Mouse (Mus musculus) erythroblast, embryonic 14.5 days (primary cell): ENCODE data around the gene Pgp.

Experiments
- GATA1 ChIP-seq: IDR thresholded peaks from 2 replicates; pipeline ENCODE4 v1.6.1; 2012; ENCODE audit warnings: low read length, inconsistent platforms, mixed read lengths
- TAL1 ChIP-seq: IDR thresholded peaks from 3 replicates; pipeline ENCODE4 v1.6.1; 2012; ENCODE audit warnings: low read length, inconsistent platforms, mixed read lengths

GRCm38 (mm10) chr17:24520450-24520849 is 50.3 kb downstream of the Pgp start:
- TF ChIP-seq GATA1 (no peak), TAL1 (no peak)
